10 mouse cellular contexts compared by ENCODE assay signal in the genomic region with DNA sequence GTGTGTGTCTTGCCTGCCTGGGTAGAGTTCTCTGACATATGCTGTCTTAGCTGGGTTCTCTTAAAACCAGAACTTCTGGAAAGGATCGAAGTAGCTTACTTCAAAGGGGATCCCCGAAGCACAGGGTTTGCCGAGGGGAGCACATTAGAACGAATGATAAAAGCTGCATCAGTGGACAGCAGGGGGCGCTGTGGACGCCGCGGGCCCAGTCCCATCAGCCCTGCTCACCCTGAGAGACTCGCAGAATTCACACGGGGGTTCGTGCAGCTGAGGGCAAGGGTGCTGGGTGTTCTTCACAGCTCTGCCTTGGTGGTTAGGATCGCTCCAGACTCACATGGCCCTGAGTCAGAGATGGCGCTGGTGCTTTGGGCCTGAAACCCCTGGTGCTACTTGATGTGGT.
A peak's percentile ranks its signal among the peaks of the same experiment; 100 is the strongest.
DNase-seq lines count a peak whose midpoint lies in the region; ATAC-seq and TF ChIP-seq lines count a peak whose summit lies in the region.
"Had no signal": no experiment of that assay in that cellular context is flagged by ENCODE, and none has a peak within 500 bp of the region (broad histone marks: within the 10 kb centered on the region; RNA-seq: fewer than 3 reads in every experiment).

No protein-coding gene starts in this region.

- H3K4me3 ChIP-seq in heart, embryonic 12.5 days, result no peak overlapping the region
- H3K4me3 ChIP-seq in E14TG2a.4 (replicated peaks; ENCODE audit: low read length), result peak overlapping the region; percentile 35
- H3K4me3 ChIP-seq: erythroblast, embryonic 14.5 days had no signal

- H3K4me1 ChIP-seq in heart, embryonic 12.5 days (replicated peaks), result no peaks in the 10 kb centered on the region
- H3K4me1 ChIP-seq in E14TG2a.4 (replicated peaks; ENCODE audit: low read depth, low read length), result peaks cover 19% of the 10 kb centered on the region

- no peaks in the 10 kb centered on the region for H3K27me3 ChIP-seq in heart, embryonic 12.5 days (replicated peaks)
- H3K27me3 ChIP-seq in E14TG2a.4 (ENCODE audit: insufficient read depth, low read length), result no peaks in the 10 kb centered on the region

- H3K27ac ChIP-seq in heart, embryonic 12.5 days (ENCODE audit: poor library complexity, severe bottlenecking), result no peak overlapping the region
- H3K27ac ChIP-seq: macrophage had no signal

- H3K9me3 ChIP-seq in heart, embryonic 12.5 days (replicated peaks), result 0 out of 2 replicates have a peak, but pooled peaks cover 7% of the 10 kb centered on the region
- H3K9me3 ChIP-seq in E14TG2a.4 (ENCODE audit: low read length), result no peaks in the 10 kb centered on the region

- peak; percentile 26 to 37 for DNase-seq in heart, postnatal 14 days
- DNase-seq in 3134 (ENCODE audit: extremely low read depth, insufficient read length, low spot score), result peak; percentile 43
- peak; percentile 20 for DNase-seq in embryo, embryonic 9.5 days (ENCODE audit: extremely low spot score)
- DNase-seq in mesoderm, embryonic 11.5 days (ENCODE audit: low read depth, low spot score), result peak; percentile 38
- DNase-seq in urinary bladder, postnatal 4 days (ENCODE audit: low spot score in 2 of 2), result no peak

- no peak overlapping the region for H3K4me2 ChIP-seq in heart, embryonic 12.5 days

- H3K36me3 ChIP-seq in heart, embryonic 12.5 days, result no peaks in the 10 kb centered on the region
- no peaks in the 10 kb centered on the region for H3K36me3 ChIP-seq in E14TG2a.4 (ENCODE audit: insufficient read depth, low read length)

- no peak for ATAC-seq in heart, embryonic 12.5 days (ENCODE audit: insufficient number of reproducible peaks, low FRiP score)
- ATAC-seq in monocyte, adult 5-6 weeks (replicated peaks; ENCODE audit: insufficient number of reproducible peaks, low FRiP score, low TSS enrichment, poor library complexity, severe bottlenecking), result no peak

- TF ChIP-seq CTCF in E14TG2a.4 (conservative IDR thresholded peaks at IDR 0.05; ENCODE audit: low read length), result peak; percentile 59

- no peak overlapping the region for H3K9ac ChIP-seq in heart, embryonic 12.5 days

- intact Hi-C loops in heart, postnatal 14 days (cut with DNase I), result loop anchor here (5.0 kb wide), 1 partner anchor 217 kb away; no protein-coding TSS in a partner anchor

- WGBS in heart, embryonic 12.5 days, result 44% methylated on average over 12 of the region's 13 CpGs

Comparison
In these comparisons a context has a peak if more than half of its experiments do, and no peak if none do; other contexts are left out.
1. DNase-seq: peak in heart, postnatal 14 days (2 of 2), 3134 (single experiment), embryo, embryonic 9.5 days (single experiment) and mesoderm, embryonic 11.5 days (single experiment); none in urinary bladder, postnatal 4 days (0 of 2).